Mouse (Mus musculus) liver, postnatal 0 days (tissue): ENCODE results near the gene Unc79.

ENCODE experiments used
- CTCF ChIP-seq: sonication (generic); IDR thresholded peaks from 2 replicates; pipeline ENCODE4 v1.5.1; 2016; ENCODE audit warnings: antibody characterized with exemption, low read depth
- EP300 ChIP-seq: IDR thresholded peaks from 2 replicates; pipeline ENCODE4 v1.6.1; 2016; ENCODE audit warnings: antibody characterized with exemption, low read depth, mild to moderate bottlenecking

- TF ChIP-seq CTCF, result no peak
- no peak for TF ChIP-seq EP300
Measured at GRCm38 (mm10) chr12:103163596-103163995, 214.9 kb downstream of the Unc79 start.
